Mouse (Mus musculus): ENCODE measurements around the gene Coa5. TPM values are rescaled to one million over a fixed set of nuclear protein-coding genes. Genes with fewer than 3 reads are reported as not detected.

Gene Coa5
- polyA plus RNA-seq, 1 experiment from 2014 or later: 23.8 TPM

GRCm38 (mm10) chr1:37415394-37415793, 14.5 kb downstream of the Coa5 start:
- Histone ChIP-seq H3K27me3 (replicated peaks; ENCODE audit: insufficient read depth, low read length) (no peaks in the 10 kb centered on the region), H3K4me1 (ENCODE audit: insufficient read depth, low read depth, low read length) (no peaks in the 10 kb centered on the region), H3K27ac (ENCODE audit: low read length) (no peak overlapping the region), H3K9me3 (ENCODE audit: low read length) (no peaks in the 10 kb centered on the region), H3K36me3 (ENCODE audit: insufficient read depth, low read length) (no peaks in the 10 kb centered on the region; the same call in 1 of the 2 replicates), H3K4me2 (replicated peaks; ENCODE audit: low read depth, low read length) (no peak overlapping the region), H3K4me3 (ENCODE audit: low read depth, low read length) (no peak overlapping the region), H3K9ac (replicated peaks; ENCODE audit: low read depth) (no peak overlapping the region)
- no peak for TF ChIP-seq CTCF (IDR thresholded peaks at IDR 0.05)
- TF ChIP-seq EP300 (IDR thresholded peaks at IDR 0.05): no peak
- DNase-seq (ENCODE audit: low spot score): no peak
- WGBS: 80% methylated on average over 1 of the region's 1 CpGs
- ATAC-seq: no peak

DNA sequence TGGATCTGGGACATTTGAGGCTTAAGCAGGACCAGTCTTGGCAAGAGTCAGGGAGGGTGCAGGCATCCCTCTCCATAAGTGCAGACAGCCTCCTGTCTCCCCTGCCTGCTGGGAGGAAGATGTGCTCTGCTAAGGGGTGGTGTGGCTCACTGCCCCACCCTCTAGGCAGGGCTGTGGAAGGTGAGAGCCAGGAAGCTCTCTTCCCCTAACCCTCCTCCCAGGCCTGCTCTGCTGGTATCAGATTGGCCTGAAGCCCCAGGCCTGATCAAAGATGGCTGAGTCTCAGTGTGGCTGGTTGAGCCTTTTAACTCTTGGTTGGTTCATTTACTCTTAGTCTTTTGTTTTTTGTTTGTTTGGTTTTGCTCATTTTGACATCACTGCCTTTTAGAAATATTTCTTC, 20.3 kb downstream of the Coa5 start:
- ATAC-seq: no peak
- H3K27me3 ChIP-seq (replicated peaks; ENCODE audit: insufficient read depth, low read length): no peaks in the 10 kb centered on the region
- no peak overlapping the region for H3K4me2 ChIP-seq (replicated peaks; ENCODE audit: low read depth, low read length)
- H3K9me3 ChIP-seq (ENCODE audit: low read length): no peaks in the 10 kb centered on the region
- no peak for DNase-seq (ENCODE audit: low spot score)
- H3K4me1 ChIP-seq (ENCODE audit: insufficient read depth, low read depth, low read length): no peaks in the 10 kb centered on the region
- H3K9ac ChIP-seq (replicated peaks; ENCODE audit: low read depth): no peak overlapping the region
- H3K4me3 ChIP-seq (ENCODE audit: low read depth, low read length): no peak overlapping the region
- H3K27ac ChIP-seq (ENCODE audit: low read length): no peak overlapping the region
- H3K36me3 ChIP-seq (ENCODE audit: insufficient read depth, low read length): no peaks in the 10 kb centered on the region
- TF ChIP-seq EP300 (IDR thresholded peaks at IDR 0.05) (no peak), CTCF (IDR thresholded peaks at IDR 0.05) (no peak)

- no peaks in the 10 kb centered on the region for H3K4me1 ChIP-seq (ENCODE audit: insufficient read depth, low read depth, low read length)
- TF ChIP-seq EP300 (IDR thresholded peaks at IDR 0.05) (no peak), CTCF (IDR thresholded peaks at IDR 0.05) (no peak)
- H3K9me3 ChIP-seq (ENCODE audit: low read length): no peaks in the 10 kb centered on the region
- WGBS: 70% methylated on average over 3 of the region's 3 CpGs
- no peak overlapping the region for H3K4me3 ChIP-seq (ENCODE audit: low read depth, low read length)
- no peak for ATAC-seq
- no peak overlapping the region for H3K9ac ChIP-seq (replicated peaks; ENCODE audit: low read depth)
- no peak overlapping the region for H3K27ac ChIP-seq (ENCODE audit: low read length)
- H3K4me2 ChIP-seq (replicated peaks; ENCODE audit: low read depth, low read length): no peak overlapping the region
- no peak for DNase-seq (ENCODE audit: low spot score)
- no peaks in the 10 kb centered on the region for H3K27me3 ChIP-seq (replicated peaks; ENCODE audit: insufficient read depth, low read length)
- no peaks in the 10 kb centered on the region for H3K36me3 ChIP-seq (ENCODE audit: insufficient read depth, low read length)
These were observed 21.2 kb downstream of the Coa5 start for GRCm38 (mm10) chr1:37408678-37409077.

- no peak for DNase-seq (ENCODE audit: low spot score)
- no peak overlapping the region for H3K4me2 ChIP-seq (replicated peaks; ENCODE audit: low read depth, low read length)
- no peaks in the 10 kb centered on the region for H3K36me3 ChIP-seq (ENCODE audit: insufficient read depth, low read length)
- H3K27ac ChIP-seq (ENCODE audit: low read length): no peak overlapping the region
- no peak for TF ChIP-seq EP300 (IDR thresholded peaks at IDR 0.05)
- TF ChIP-seq CTCF (IDR thresholded peaks at IDR 0.05): no peak
- H3K27me3 ChIP-seq (replicated peaks; ENCODE audit: insufficient read depth, low read length): no peaks in the 10 kb centered on the region
- WGBS: 71% methylated on average over 8 of the region's 8 CpGs
- no peaks in the 10 kb centered on the region for H3K9me3 ChIP-seq (ENCODE audit: low read length)
- H3K4me1 ChIP-seq (ENCODE audit: insufficient read depth, low read depth, low read length): no peaks in the 10 kb centered on the region
- no peak overlapping the region for H3K4me3 ChIP-seq (ENCODE audit: low read depth, low read length)
- no peak for ATAC-seq
- no peak overlapping the region for H3K9ac ChIP-seq (replicated peaks; ENCODE audit: low read depth)
These were observed 21.8 kb downstream of the Coa5 start for GRCm38 (mm10) chr1:37408059-37408458.

GRCm38 (mm10) chr1:37407228-37407627, 22.7 kb downstream of the Coa5 start:
- H3K36me3 ChIP-seq (ENCODE audit: insufficient read depth, low read length): no peaks in the 10 kb centered on the region
- no peak for ATAC-seq
- no peak for DNase-seq (ENCODE audit: low spot score)
- TF ChIP-seq CTCF (IDR thresholded peaks at IDR 0.05): no peak
- TF ChIP-seq EP300 (IDR thresholded peaks at IDR 0.05): no peak
- H3K4me2 ChIP-seq (replicated peaks; ENCODE audit: low read depth, low read length): no peak overlapping the region
- 82% methylated on average over 8 of the region's 8 CpGs for WGBS
- H3K27ac ChIP-seq (ENCODE audit: low read length): no peak overlapping the region
- no peaks in the 10 kb centered on the region for H3K4me1 ChIP-seq (ENCODE audit: insufficient read depth, low read depth, low read length)
- no peaks in the 10 kb centered on the region for H3K9me3 ChIP-seq (ENCODE audit: low read length)
- no peak overlapping the region for H3K9ac ChIP-seq (replicated peaks; ENCODE audit: low read depth)
- H3K27me3 ChIP-seq (replicated peaks; ENCODE audit: insufficient read depth, low read length): no peaks in the 10 kb centered on the region
- H3K4me3 ChIP-seq (ENCODE audit: low read depth, low read length): no peak overlapping the region

- H3K9ac ChIP-seq (replicated peaks; ENCODE audit: low read depth): no peak overlapping the region
- no peak overlapping the region for H3K27ac ChIP-seq (ENCODE audit: low read length)
- no peak for DNase-seq (ENCODE audit: low spot score)
- H3K36me3 ChIP-seq (ENCODE audit: insufficient read depth, low read length): no peaks in the 10 kb centered on the region
- H3K27me3 ChIP-seq (replicated peaks; ENCODE audit: insufficient read depth, low read length): no peaks in the 10 kb centered on the region
- ATAC-seq: no peak
- WGBS: 82% methylated on average over 2 of the region's 2 CpGs
- H3K4me1 ChIP-seq (ENCODE audit: insufficient read depth, low read depth, low read length): no peaks in the 10 kb centered on the region
- H3K9me3 ChIP-seq (ENCODE audit: low read length): no peaks in the 10 kb centered on the region
- H3K4me3 ChIP-seq (ENCODE audit: low read depth, low read length): no peak overlapping the region
- H3K4me2 ChIP-seq (replicated peaks; ENCODE audit: low read depth, low read length): no peak overlapping the region
- TF ChIP-seq EP300 (IDR thresholded peaks at IDR 0.05) (no peak), CTCF (IDR thresholded peaks at IDR 0.05) (no peak)
These were observed 24.8 kb downstream of the Coa5 start for GRCm38 (mm10) chr1:37405137-37405536.

DNA sequence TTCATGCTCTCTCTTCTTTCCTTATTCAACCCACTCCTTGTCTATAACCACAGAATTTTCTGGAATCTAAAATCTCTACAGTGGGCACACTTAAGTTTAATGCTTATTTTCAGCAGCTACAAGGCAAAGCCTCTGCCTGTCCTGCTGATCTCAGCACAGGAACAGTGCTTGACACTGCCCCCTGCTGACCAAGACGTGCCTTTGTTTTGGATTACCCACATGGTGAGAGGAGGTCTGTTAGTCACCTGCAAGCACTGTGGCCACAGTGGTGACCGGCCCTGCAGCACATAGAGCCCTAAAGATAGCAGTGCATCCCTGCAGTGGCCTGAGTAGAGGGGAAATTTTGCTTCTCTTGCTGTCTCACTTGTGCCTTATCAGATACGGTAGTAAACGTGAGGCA, 28.2 kb downstream of the Coa5 start:
- Histone ChIP-seq H3K27ac (ENCODE audit: low read length) (no peak overlapping the region), H3K9ac (replicated peaks; ENCODE audit: low read depth) (no peak overlapping the region), H3K9me3 (ENCODE audit: low read length) (no peaks in the 10 kb centered on the region), H3K27me3 (replicated peaks; ENCODE audit: insufficient read depth, low read length) (no peaks in the 10 kb centered on the region), H3K4me1 (ENCODE audit: insufficient read depth, low read depth, low read length) (no peaks in the 10 kb centered on the region), H3K36me3 (ENCODE audit: insufficient read depth, low read length) (0 out of 2 replicates have a peak, but pooled peaks cover 4% of the 10 kb centered on the region), H3K4me2 (replicated peaks; ENCODE audit: low read depth, low read length) (no peak overlapping the region), H3K4me3 (ENCODE audit: low read depth, low read length) (no peak overlapping the region)
- DNase-seq (ENCODE audit: low spot score) (peak; percentile 59), ATAC-seq (peak; percentile 43)
- TF ChIP-seq EP300 (IDR thresholded peaks at IDR 0.05): no peak
- TF ChIP-seq CTCF (IDR thresholded peaks at IDR 0.05): peak; percentile 87
- 55% methylated on average over 4 of the region's 4 CpGs for WGBS
